Mouse (Mus musculus) adrenal gland, postnatal 25 days (tissue): ENCODE results near the gene Tcf25. TPM values are rescaled to one million over a fixed set of nuclear protein-coding genes. Genes with fewer than 3 reads are reported as not detected.
A peak's percentile ranks its signal among the peaks of the same experiment; 100 is the strongest.
"Not testable (repeated sequence)": the region's sequence is repeated elsewhere in the genome, so short reads cannot be mapped to it uniquely, and the experiment has no call there.

Experiments used
- DNase-seq: peaks from one replicate; pipeline ENCODE4 v3.0.0; 2021; ENCODE audit warnings: mixed read lengths
- total RNA-seq: library from RNA; stranded (reverse); gene quantifications from 2 replicates; pipeline ENCODE4 v1.2.3, GENCODE M21; 2021

Tcf25 gene
- total RNA-seq, 1 experiment from 2014 or later: 203 TPM

GRCm38 (mm10) chr8:123430936-123431335 lies 57.4 kb downstream of the Tcf25 start:
- DNase-seq: not testable (repeated sequence)

DNA sequence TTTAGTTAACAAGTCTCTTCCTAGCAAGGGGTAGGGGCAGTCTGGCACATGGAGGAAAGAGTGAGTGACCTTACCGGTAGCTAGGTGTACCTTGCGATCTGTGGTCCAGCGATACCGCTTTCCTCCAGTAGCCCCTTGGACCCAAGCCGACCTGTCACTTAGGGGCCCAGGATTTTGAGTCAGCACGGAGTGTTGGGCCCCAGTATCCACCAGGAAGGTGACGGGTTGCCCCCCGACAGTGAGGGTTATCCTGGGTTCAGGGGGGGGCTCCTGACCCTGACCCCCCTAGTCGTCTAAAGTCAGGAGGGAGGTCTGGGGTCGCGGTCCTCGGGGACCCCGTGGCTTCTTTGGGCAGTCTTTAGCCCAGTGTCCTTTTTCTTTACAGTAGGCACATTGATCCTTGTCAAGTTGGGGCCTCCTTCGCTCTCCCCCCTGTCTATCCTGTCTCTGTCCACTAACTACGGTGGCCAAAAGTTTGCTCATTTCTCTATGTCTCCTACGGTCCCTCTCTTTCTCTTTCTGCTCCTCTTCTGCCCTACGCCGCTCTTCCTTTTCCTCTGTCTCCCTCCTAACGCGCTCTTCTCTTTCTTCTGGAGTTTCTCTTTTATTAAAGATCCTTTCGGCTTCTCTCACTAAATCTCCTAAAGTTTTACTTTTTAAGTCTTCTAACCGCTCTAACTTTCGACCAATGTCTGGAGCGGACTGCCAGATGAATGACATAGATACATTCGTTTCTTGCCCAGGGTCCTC lies 58.2 kb downstream of the Tcf25 start:
- DNase-seq: no peak

DNA sequence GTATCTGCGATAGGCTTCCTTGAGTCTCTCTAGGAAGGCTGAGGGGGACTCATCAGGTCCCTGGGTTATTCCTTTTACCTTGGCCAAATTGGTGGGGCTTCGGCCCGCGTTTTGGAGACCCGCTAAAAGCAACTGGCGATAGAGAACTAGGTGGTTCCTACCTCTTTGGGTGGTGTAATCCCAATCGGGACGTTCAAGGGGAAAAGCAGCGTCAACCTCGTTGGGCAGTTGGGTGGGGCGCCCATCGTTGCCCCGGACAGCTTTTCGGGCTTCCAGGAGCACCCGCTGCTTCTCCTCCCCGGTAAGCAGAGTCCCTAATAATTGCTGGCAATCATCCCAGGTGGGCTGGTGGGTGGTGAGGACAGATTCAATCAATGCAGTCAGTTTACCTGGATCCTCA lies 58.8 kb downstream of the Tcf25 start:
- DNase-seq: no peak

- DNase-seq: not testable (repeated sequence)
These were observed 59.9 kb downstream of the Tcf25 start for GRCm38 (mm10) chr8:123433241-123433974.

- no peak for DNase-seq
These were observed 68.2 kb downstream of the Tcf25 start for GRCm38 (mm10) chr8:123441788-123442187.

GRCm38 (mm10) chr8:123442351-123442750 lies 68.8 kb downstream of the Tcf25 start:
- DNase-seq: no peak

- peak; percentile 92 for DNase-seq
These were observed 69.5 kb downstream of the Tcf25 start for GRCm38 (mm10) chr8:123442871-123443575.

DNA sequence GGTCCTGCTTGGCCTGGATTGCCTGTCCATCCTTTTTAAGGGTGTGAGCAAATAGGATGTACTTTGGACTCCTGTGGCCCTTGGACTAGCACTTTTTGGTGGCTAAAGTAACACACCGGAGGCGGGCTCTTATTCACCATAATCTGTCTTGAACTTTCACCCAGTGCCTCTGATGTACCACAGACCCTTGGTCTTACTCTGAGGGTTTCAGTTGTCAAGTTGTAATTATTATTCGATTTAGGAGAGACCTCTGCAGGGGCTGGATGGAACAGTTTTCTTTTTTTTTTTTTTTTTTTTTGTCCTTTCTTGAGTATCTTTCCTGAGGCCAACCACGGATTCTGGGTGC lies 70.0 kb downstream of the Tcf25 start:
- DNase-seq: no peak

DNA sequence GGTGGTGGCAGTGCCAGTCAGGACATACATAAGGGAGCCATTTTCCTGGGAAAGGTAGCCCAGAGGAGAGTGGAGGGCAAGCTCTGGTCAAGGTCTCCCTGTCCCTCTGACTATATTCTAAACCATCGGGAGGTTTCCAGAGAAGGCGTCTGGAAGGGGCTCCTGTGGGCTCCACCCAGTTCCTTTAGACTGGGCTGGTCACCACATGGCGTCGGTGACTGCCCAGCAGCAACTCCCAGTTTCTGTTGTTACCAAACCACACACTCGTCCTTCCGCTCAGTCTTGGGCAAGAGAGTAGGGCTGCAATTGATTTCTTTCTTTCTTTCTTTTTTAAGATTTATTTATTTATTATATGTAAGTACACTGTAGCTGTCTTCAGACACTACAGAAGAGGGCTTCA lies 70.6 kb downstream of the Tcf25 start:
- DNase-seq: no peak

DNA sequence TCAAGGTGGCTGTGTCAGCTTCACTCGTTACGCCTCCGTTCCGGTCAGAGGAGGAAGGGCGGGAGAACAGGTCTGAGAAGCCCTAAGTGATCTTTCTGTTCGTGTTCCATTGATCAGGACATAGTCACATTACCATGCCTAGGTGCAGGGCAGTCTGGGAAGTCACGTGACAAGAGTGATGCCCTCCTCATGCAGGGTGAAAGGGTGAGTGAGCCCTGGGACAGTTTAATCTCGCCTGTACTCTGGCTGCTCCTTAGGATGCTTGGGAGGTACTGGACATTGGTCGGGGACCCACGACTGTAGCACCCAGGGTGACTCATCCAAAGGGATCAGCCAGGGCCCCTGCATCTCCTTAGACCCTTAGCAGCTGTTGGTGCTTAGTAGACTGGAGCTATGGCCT lies 72.4 kb downstream of the Tcf25 start:
- DNase-seq: no peak

GRCm38 (mm10) chr8:123446799-123447198 lies 73.2 kb downstream of the Tcf25 start:
- no peak for DNase-seq

- no peak for DNase-seq
These were observed 77.2 kb downstream of the Tcf25 start for GRCm38 (mm10) chr8:123450783-123451182.

GRCm38 (mm10) chr8:123451747-123452146 lies 78.2 kb downstream of the Tcf25 start:
- not testable (repeated sequence) for DNase-seq

DNA sequence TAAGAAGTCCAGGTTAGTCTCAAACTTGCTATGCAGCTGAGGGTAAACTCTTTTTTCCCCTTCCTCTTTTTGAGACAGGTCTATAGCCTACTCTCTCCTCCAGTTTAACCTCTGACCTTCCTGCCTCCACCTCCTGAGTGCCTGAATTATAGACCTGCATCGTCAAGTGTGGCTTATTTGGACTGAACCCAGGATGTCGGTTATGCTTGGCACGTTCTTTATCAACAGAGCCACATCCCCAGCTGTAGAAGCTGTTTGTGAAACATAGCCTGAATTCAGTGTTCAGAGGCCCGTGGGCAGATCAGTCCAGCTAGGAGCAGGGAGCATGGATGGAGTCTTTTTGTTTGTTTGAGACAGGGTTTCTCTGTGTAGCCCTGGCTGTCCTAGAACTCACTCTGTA lies 78.6 kb downstream of the Tcf25 start:
- DNase-seq: no peak

DNA sequence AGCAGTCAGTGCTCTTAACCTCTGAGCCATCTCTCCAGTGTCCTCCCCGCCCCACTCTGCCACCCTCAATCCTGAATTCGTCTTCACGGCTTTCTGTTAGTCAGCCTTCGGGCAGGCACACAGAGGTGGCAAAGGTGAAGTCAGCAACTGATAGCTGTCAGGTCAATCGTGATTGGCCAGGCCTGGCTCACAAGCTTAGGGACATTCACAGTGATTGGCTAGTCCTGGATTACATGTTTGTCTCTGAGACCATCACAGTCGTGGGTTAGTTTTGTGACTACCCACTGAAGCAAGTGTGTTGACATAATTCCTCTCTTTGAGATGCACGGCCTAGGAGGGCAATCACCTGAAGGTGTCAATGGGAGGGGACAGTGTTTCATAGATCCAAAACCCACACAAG lies 79.7 kb downstream of the Tcf25 start:
- no peak for DNase-seq

Other genes starting within 250 kb of the Tcf25 start
- gene Sult5a1, start 215.4 kb upstream of the Tcf25 start, total RNA-seq: 5.3 and 5.5 TPM in 2 replicates
- 30.1 and 32.6 TPM in 2 replicates for gene Dpep1, start 187.5 kb upstream of the Tcf25 start, total RNA-seq
- gene Chmp1a, start 161.0 kb upstream of the Tcf25 start, total RNA-seq: 79.0 and 97.8 TPM in 2 replicates
- gene Spata33, start 160.9 kb upstream of the Tcf25 start, total RNA-seq: 3.3 and 4.0 TPM in 2 replicates
- gene Cdk10, start 148.9 kb upstream of the Tcf25 start, total RNA-seq: 68.7 and 78.2 TPM in 2 replicates
- gene Spata2l, start 137.5 kb upstream of the Tcf25 start, total RNA-seq: 15.6 and 17.9 TPM in 2 replicates
- gene Zfp276, start 119.6 kb upstream of the Tcf25 start, total RNA-seq: 32.3 and 33.0 TPM in 2 replicates
- 25.2 and 36.7 TPM in 2 replicates for gene Vps9d1, start 119.4 kb upstream of the Tcf25 start, total RNA-seq
- 6.6 and 15.5 TPM in 2 replicates for gene Fanca, start 55.2 kb upstream of the Tcf25 start, total RNA-seq
- 1.7 and 2.2 TPM in 2 replicates for gene Spire2, start 41.0 kb upstream of the Tcf25 start, total RNA-seq
- not detected in 2 replicates for gene Mc1r, start 33.4 kb downstream of the Tcf25 start, total RNA-seq
- 1.7 and 2.8 TPM in 2 replicates for gene Tubb3, start 37.7 kb downstream of the Tcf25 start, total RNA-seq
- 19.1 and 29.4 TPM in 2 replicates for gene Def8, start 49.8 kb downstream of the Tcf25 start, total RNA-seq
- 54.9 and 77.9 TPM in 2 replicates for gene Afg3l1, start 104.2 kb downstream of the Tcf25 start, total RNA-seq
- gene Dbndd1, start 141.7 kb downstream of the Tcf25 start, total RNA-seq: 0.67 and 1.1 TPM in 2 replicates
- 16.7 and 18.1 TPM in 2 replicates for gene Gas8, start 145.1 kb downstream of the Tcf25 start, total RNA-seq